ENCODE assay signal across 7 mouse cellular contexts in genomic region chr4:116556561-116557305, GRCm38 (mm10). TPM values are rescaled to one million over a fixed set of nuclear protein-coding genes. Genes with fewer than 3 reads are reported as not detected.
A peak's percentile ranks its signal among the peaks of the same experiment; 100 is the strongest.
DNase-seq lines count a peak whose midpoint lies in the region; ATAC-seq and TF ChIP-seq lines count a peak whose summit lies in the region.

No protein-coding gene starts in this region.

- peak; percentile 93 for DNase-seq in adrenal gland, adult 8-10 months
- DNase-seq in embryo, embryonic 9.5 days (ENCODE audit: extremely low spot score), result peak; percentile 92
- DNase-seq in gonadal fat pad, adult 2 months (ENCODE audit: low read depth), result peak; percentile 57
- peak; percentile 95 for DNase-seq in left cerebral cortex, postnatal 4 days

- intact Hi-C loops in left cerebral cortex, postnatal 4 days (cut with DNase I), result loop anchor here (10.0 kb wide), 1 partner anchor 222 kb away; no protein-coding TSS in a partner anchor

- peak overlapping the region; percentile 97 for H3K27ac ChIP-seq in intestine, postnatal 0 days (ENCODE audit: low read depth, low read length)
- H3K27ac ChIP-seq in midbrain, embryonic 12.5 days (replicated peaks), result peak overlapping the region; percentile 93
- H3K27ac ChIP-seq in small intestine, adult 2 months (ENCODE audit: insufficient read depth, low read depth, low read length), result peak overlapping the region; percentile 99

- H3K36me3 ChIP-seq in intestine, postnatal 0 days (ENCODE audit: control insufficient read depth, insufficient read depth), result peaks cover 10% of the 10 kb centered on the region
- H3K36me3 ChIP-seq in midbrain, embryonic 12.5 days, result peaks cover 16% of the 10 kb centered on the region
- peaks cover 6% of the 10 kb centered on the region for H3K36me3 ChIP-seq in small intestine, adult 2 months (ENCODE audit: control insufficient read depth, insufficient read depth, low read length)

- WGBS in intestine, postnatal 0 days, result under 1% methylated on average over 28 of the region's 28 CpGs
- WGBS in midbrain, embryonic 12.5 days, result under 1% methylated on average over 28 of the region's 28 CpGs
- WGBS in small intestine, adult 2 months, result under 1% methylated on average over 28 of the region's 28 CpGs

- H3K9me3 ChIP-seq in intestine, postnatal 0 days (ENCODE audit: control insufficient read depth), result no peaks in the 10 kb centered on the region
- H3K9me3 ChIP-seq in midbrain, embryonic 12.5 days, result no peaks in the 10 kb centered on the region

- ATAC-seq in intestine, postnatal 0 days, result peak; percentile 94
- peak; percentile 95 for ATAC-seq in midbrain, embryonic 12.5 days (ENCODE audit: low FRiP score, low read depth)

- H3K27me3 ChIP-seq in intestine, postnatal 0 days (replicated peaks; ENCODE audit: control insufficient read depth, insufficient read depth, low read length), result no peaks in the 10 kb centered on the region
- H3K27me3 ChIP-seq in midbrain, embryonic 12.5 days, result no peaks in the 10 kb centered on the region
- no peaks in the 10 kb centered on the region for H3K27me3 ChIP-seq in small intestine, adult 2 months (ENCODE audit: control insufficient read depth, insufficient read depth, low read length)

- peak overlapping the region; percentile 86 for H3K9ac ChIP-seq in intestine, postnatal 0 days (ENCODE audit: low read depth, low read length)
- peak overlapping the region; percentile 79 for H3K9ac ChIP-seq in midbrain, embryonic 12.5 days (replicated peaks)

- peak overlapping the region; percentile 80 for H3K4me2 ChIP-seq in intestine, postnatal 0 days (replicated peaks; ENCODE audit: low read depth)
- peak overlapping the region; percentile 81 for H3K4me2 ChIP-seq in midbrain, embryonic 12.5 days (replicated peaks)

- H3K4me3 ChIP-seq in intestine, postnatal 0 days (ENCODE audit: low read depth, low read length), result peak overlapping the region; percentile 80
- H3K4me3 ChIP-seq in midbrain, embryonic 12.5 days, result peak overlapping the region; percentile 85
- peak overlapping the region; percentile 75 for H3K4me3 ChIP-seq in small intestine, adult 2 months (ENCODE audit: low read depth, low read length)

- peak; percentile 96 for TF ChIP-seq POLR2A in small intestine, adult 2 months (IDR thresholded peaks at IDR 0.05; ENCODE audit: low read depth, low read length)

- peak; percentile 22; the same call in 1 of the 2 replicates for TF ChIP-seq CTCF in intestine, postnatal 0 days (IDR thresholded peaks at IDR 0.05; ENCODE audit: low read depth)
- no peak for TF ChIP-seq CTCF in small intestine, adult 2 months (IDR thresholded peaks at IDR 0.05; ENCODE audit: extremely low read depth, insufficient read length, insufficient replicate concordance, low read depth, low read length)

- no peaks in the 10 kb centered on the region for H3K4me1 ChIP-seq in intestine, postnatal 0 days (replicated peaks; ENCODE audit: control insufficient read depth, insufficient read depth, low read length)
- peaks cover 17% of the 10 kb centered on the region for H3K4me1 ChIP-seq in midbrain, embryonic 12.5 days
- 0 out of 2 replicates have a peak, but pooled peaks cover 4% of the 10 kb centered on the region for H3K4me1 ChIP-seq in small intestine, adult 2 months (ENCODE audit: control insufficient read depth, insufficient read depth, insufficient read length, low read length)

RNA-seq across cellular contexts. Expression of gene Gpbp1l1, which starts 0.7 kb away (rescaled TPM):
- 10 to 100 TPM; 68.8 to 86.0 (median 75.5) TPM for total RNA-seq in adrenal gland, adult 8-10 months (2022)
- 48.8 and 49.0 TPM in 2 replicates for polyA plus RNA-seq in gonadal fat pad, adult 2 months (2012; rRNA removed)
- polyA plus RNA-seq in intestine, postnatal 0 days (2015; fragmentation: Nextera tagmentation; extraction: Ambion mirVana), result 31.3 and 33.9 TPM in 2 replicates
- total RNA-seq in left cerebral cortex, postnatal 4 days (2021), result 10 to 100 TPM; 24.4 to 26.1 TPM
- polyA plus RNA-seq in midbrain, embryonic 12.5 days (2016; fragmentation: Nextera tagmentation; extraction: Ambion mirVana), result 27.3 and 32.0 TPM in 2 replicates
- polyA plus RNA-seq in small intestine, adult 2 months (2012; rRNA removed), result 23.1 and 31.2 TPM in 2 replicates

RNA-seq across cellular contexts. Expression of gene Tmem69, which starts 1.0 kb away (rescaled TPM):
- total RNA-seq in adrenal gland, adult 8-10 months (2022), result 10 to 100 TPM; 16.1 to 29.8 (median 21.6) TPM
- polyA plus RNA-seq in gonadal fat pad, adult 2 months (2012; rRNA removed), result 4.6 and 6.6 TPM in 2 replicates
- polyA plus RNA-seq in intestine, postnatal 0 days (2015; fragmentation: Nextera tagmentation; extraction: Ambion mirVana), result 17.0 and 19.1 TPM in 2 replicates
- total RNA-seq in left cerebral cortex, postnatal 4 days (2021), result 10 to 100 TPM in 1 of 2 experiments, 1 to 10 TPM in 1; 9.9 to 12.4 TPM
- polyA plus RNA-seq in midbrain, embryonic 12.5 days (2016; fragmentation: Nextera tagmentation; extraction: Ambion mirVana), result 27.3 and 29.1 TPM in 2 replicates
- 0.94 and 2.6 TPM in 2 replicates for polyA plus RNA-seq in small intestine, adult 2 months (2012; rRNA removed)

RNA-seq across cellular contexts. Expression of gene Ccdc17, which starts 39.7 kb away (rescaled TPM):
- 10 to 100 TPM in 3 of 4 experiments, 1 to 10 TPM in 1; 10.0 to 22.7 (median 17.9) TPM for total RNA-seq in adrenal gland, adult 8-10 months (2022)
- 15.3 and 20.0 TPM in 2 replicates for polyA plus RNA-seq in gonadal fat pad, adult 2 months (2012; rRNA removed)
- polyA plus RNA-seq in intestine, postnatal 0 days (2015; fragmentation: Nextera tagmentation; extraction: Ambion mirVana), result 4.1 and 6.1 TPM in 2 replicates
- 1 to 10 TPM; 2.4 to 3.9 TPM for total RNA-seq in left cerebral cortex, postnatal 4 days (2021)
- polyA plus RNA-seq in midbrain, embryonic 12.5 days (2016; fragmentation: Nextera tagmentation; extraction: Ambion mirVana), result 3.4 and 4.6 TPM in 2 replicates
- polyA plus RNA-seq in small intestine, adult 2 months (2012; rRNA removed), result 4.1 and 4.3 TPM in 2 replicates

RNA-seq across cellular contexts. Expression of gene Ipp, which starts 49.4 kb away (rescaled TPM):
- total RNA-seq in adrenal gland, adult 8-10 months (2022), result 10 to 100 TPM; 22.1 to 23.2 (median 22.2) TPM
- polyA plus RNA-seq in gonadal fat pad, adult 2 months (2012; rRNA removed), result 3.5 and 4.6 TPM in 2 replicates
- polyA plus RNA-seq in intestine, postnatal 0 days (2015; fragmentation: Nextera tagmentation; extraction: Ambion mirVana), result 8.8 and 9.1 TPM in 2 replicates
- total RNA-seq in left cerebral cortex, postnatal 4 days (2021), result 10 to 100 TPM; 17.5 TPM
- polyA plus RNA-seq in midbrain, embryonic 12.5 days (2016; fragmentation: Nextera tagmentation; extraction: Ambion mirVana), result 16.5 and 16.8 TPM in 2 replicates
- 0.29 and 1.1 TPM in 2 replicates for polyA plus RNA-seq in small intestine, adult 2 months (2012; rRNA removed)

Comparison
In these comparisons a context has a peak if more than half of its experiments do, and no peak if none do; other contexts are left out.
1. Peak in every context shown above with its lines: DNase-seq, ATAC-seq, H3K4me3 ChIP-seq and H3K27ac ChIP-seq.